Mouse (Mus musculus) heart, embryonic 16.5 days (tissue): ENCODE results near the gene Rhox3h. TPM values are rescaled to one million over a fixed set of nuclear protein-coding genes. Genes with fewer than 3 reads are reported as not detected.
"Not testable (repeated sequence)": the region's sequence is repeated elsewhere in the genome, so short reads cannot be mapped to it uniquely, and the experiment has no call there.

Source experiments
- ATAC-seq: fragments of 200-750 bp; cut with Nextera tagmentation; replicated peaks from 2 replicates; pipeline ENCODE4 v1.8.0; 2017; ENCODE audit warnings: moderate number of reproducible peaks; ENCODE audit not compliant: insufficient read depth, low FRiP score; ENCODE audit errors: extremely low read depth
- H3K27ac ChIP-seq: fragments of 300-500 bp; sonication (generic); 2 replicates; pipeline ENCODE4 v1.5.1; 2014; ENCODE audit warnings: mild to moderate bottlenecking, low read length, control low read depth, moderate library complexity
- H3K27me3 ChIP-seq: fragments of 300-500 bp; sonication (generic); 2 replicates; pipeline ENCODE4 v1.6.1; 2014; ENCODE audit warnings: low read length, mixed read lengths; ENCODE audit not compliant: control insufficient read depth, insufficient read depth
- H3K36me3 ChIP-seq: fragments of 300-500 bp; sonication (generic); 2 replicates; pipeline ENCODE4 v1.6.1; 2014; ENCODE audit not compliant: control insufficient read depth, insufficient read depth
- H3K4me1 ChIP-seq: fragments of 300-500 bp; sonication (generic); 2 replicates; pipeline ENCODE4 v1.6.1; 2014; ENCODE audit warnings: low read length, mixed read lengths; ENCODE audit not compliant: control insufficient read depth, insufficient read depth
- H3K4me2 ChIP-seq: fragments of 300-500 bp; sonication (generic); 2 replicates; pipeline ENCODE4 v1.6.1; 2014; ENCODE audit warnings: low read depth, mild to moderate bottlenecking, control low read depth, low read length
- H3K4me3 ChIP-seq: fragments of 300-500 bp; sonication (generic); 2 replicates; pipeline ENCODE4 v1.5.1; 2014; ENCODE audit warnings: mild to moderate bottlenecking, control low read depth, low read length
- H3K9ac ChIP-seq: fragments of 300-500 bp; sonication (generic); 2 replicates; pipeline ENCODE4 v1.6.1; 2014; ENCODE audit warnings: low read length, control low read depth
- H3K9me3 ChIP-seq: fragments of 300-500 bp; sonication (generic); replicated peaks from 2 replicates; pipeline ENCODE4 v1.6.1; 2016; ENCODE audit warnings: low read length; ENCODE audit not compliant: control insufficient read depth
- WGBS: fragments of 180-500 bp; shearing (Covaris S2); extraction: QIAGEN DNeasy Blood & Tissue Kit; methylation state at CpG from one replicate; pipeline ENCODE4 v1.1.7; 2014; 5-methylcytosine and 5-hydroxymethylcytosine counted together
- polyA plus RNA-seq: library from polyadenylated mRNA; unstranded; fragments of >200 nt; fragmentation: Nextera tagmentation; extraction: Ambion mirVana; gene quantifications from 2 replicates; pipeline ENCODE4 v1.2.1, GENCODE M21; 2015

Rhox3h gene
- not detected in 2 replicates for polyA plus RNA-seq

DNA sequence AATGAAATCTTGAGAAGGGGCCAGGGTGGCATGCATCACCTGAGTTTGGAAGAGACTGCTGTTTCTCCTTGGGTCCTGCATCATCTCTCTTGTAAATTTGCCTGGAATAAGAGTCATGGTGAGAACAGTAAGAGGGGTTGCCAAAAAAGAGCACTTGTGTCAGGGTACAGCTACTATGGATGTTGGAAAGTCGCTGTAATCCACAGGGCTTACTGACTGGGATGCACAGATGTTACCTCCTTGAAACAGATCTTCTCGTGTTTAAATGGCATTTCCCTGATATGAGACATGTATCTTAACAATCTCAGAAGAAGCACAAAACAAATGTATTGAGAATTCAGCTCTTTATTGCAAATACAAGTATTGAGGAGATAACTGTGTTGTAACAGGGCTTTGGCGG is at the start of gene Rhox3h:
Rhox3h (minus strand) TSS at position 101 of the 400 bp plus-strand sequence.
- not testable (repeated sequence) for ATAC-seq, H3K4me3 ChIP-seq, H3K27me3 ChIP-seq, H3K36me3 ChIP-seq, H3K4me1 ChIP-seq, H3K9ac ChIP-seq, H3K27ac ChIP-seq, H3K9me3 ChIP-seq, H3K4me2 ChIP-seq
- 71% methylated on average over 1 of the region's 3 CpGs for WGBS

DNA sequence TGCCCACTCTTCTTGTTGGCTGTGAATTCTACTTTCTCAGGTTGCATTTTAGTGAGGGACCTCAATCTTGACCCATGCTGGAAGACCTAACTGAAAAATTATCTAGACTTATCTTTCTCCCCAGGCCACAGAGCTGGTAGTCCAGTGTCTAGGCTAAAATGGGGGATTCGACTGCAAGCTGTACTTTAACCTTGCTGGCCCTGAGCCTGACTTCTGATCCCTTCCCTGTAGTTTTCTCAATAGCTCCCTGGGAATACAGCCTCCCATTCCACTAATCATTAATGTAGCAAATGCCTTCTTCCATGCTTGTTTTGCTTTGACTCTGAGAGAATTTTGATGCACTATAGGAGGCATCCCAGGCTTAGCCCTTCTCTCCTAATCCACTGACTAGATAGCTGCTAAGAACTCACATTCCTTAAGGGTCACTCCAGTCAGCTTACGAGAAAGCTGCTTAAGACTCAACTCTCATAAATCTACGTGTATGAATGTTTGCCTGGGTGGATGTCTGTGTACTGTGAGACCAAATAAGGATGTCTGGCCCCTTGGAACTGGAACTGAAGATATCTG is 33.3 kb upstream of the Rhox3h start:
- no peak overlapping the region for H3K4me3 ChIP-seq
- 62% methylated on average over 3 of the region's 3 CpGs for WGBS
- ATAC-seq: no peak

DNA sequence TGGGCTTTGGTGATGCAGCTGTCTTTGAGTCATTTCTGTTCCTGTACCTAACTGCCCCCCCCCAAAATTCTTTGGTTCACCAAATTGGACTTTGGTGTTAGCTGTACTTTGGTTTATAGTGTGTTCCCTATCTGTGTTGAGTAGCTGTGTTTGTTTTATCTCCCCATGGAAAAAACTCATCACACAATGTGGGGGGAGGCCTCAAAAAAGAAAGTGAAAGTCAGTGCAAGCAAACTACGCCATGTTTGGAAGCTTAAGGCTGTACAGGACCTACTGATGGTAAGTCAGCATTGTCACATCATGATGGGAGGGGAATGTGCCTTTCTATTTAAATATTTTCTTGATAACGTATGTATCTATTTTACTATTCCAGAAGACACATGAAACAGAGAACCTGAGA is 23.7 kb upstream of the Rhox3h start:
- ATAC-seq: no peak
- no peaks in the 10 kb centered on the region for H3K27me3 ChIP-seq
- 65% methylated on average over 2 of the region's 2 CpGs for WGBS

More for the DNA sequence above, 33.3 kb upstream of the Rhox3h start:
- H3K36me3 ChIP-seq: no peaks in the 10 kb centered on the region
- H3K4me1 ChIP-seq: no peaks in the 10 kb centered on the region
- no peak overlapping the region for H3K9ac ChIP-seq
- no peaks in the 10 kb centered on the region for H3K9me3 ChIP-seq
- no peak overlapping the region for H3K27ac ChIP-seq
- H3K27me3 ChIP-seq: no peaks in the 10 kb centered on the region
- no peak overlapping the region for H3K4me2 ChIP-seq

DNA sequence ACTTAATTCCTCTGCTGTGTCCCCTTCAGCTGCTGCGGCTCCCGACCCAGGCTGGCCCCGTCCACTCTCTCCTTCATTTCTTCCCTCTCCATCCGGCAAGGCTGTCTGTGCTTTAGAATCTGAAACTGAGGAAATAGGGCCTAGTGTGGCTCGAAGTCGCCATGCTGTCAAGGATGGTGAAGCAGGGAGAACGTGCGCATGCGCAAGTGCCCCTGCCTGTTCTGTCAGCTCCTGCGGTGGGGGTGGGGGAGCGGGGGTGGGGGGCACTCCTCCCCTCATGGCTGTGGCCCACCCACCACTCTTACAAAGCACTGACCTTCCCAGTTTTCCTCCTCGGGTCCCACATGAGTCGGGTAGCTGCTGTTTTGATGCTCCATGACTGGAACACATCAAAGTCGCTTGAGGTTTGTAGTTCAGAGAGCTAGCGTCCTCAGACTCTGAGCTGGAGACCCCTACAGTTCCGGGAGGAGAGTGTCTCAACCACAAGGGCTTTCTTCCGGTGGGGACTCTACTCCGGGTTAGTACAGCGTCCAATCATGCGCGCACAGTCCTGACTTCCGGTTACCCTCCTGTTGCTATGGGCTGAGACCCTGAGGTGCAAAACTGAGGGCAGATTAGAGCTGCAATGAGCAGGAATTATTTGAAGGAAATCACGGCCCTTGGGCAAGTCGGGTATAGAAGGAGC is 14.6 kb upstream of the Rhox3h start:
- H3K4me2 ChIP-seq: no peak overlapping the region
- no peak overlapping the region for H3K9ac ChIP-seq
- ATAC-seq: no peak
- H3K4me3 ChIP-seq: no peak overlapping the region
- no peak overlapping the region for H3K27ac ChIP-seq
- no peaks in the 10 kb centered on the region for H3K36me3 ChIP-seq
- H3K4me1 ChIP-seq: no peaks in the 10 kb centered on the region
- WGBS: 78% methylated on average over 24 of the region's 24 CpGs
- no peaks in the 10 kb centered on the region for H3K9me3 ChIP-seq
- H3K27me3 ChIP-seq: no peaks in the 10 kb centered on the region

More for the DNA sequence above, 23.7 kb upstream of the Rhox3h start:
- Histone ChIP-seq H3K9me3 (no peaks in the 10 kb centered on the region), H3K9ac (no peak overlapping the region), H3K27ac (no peak overlapping the region), H3K36me3 (no peaks in the 10 kb centered on the region), H3K4me2 (no peak overlapping the region), H3K4me1 (no peaks in the 10 kb centered on the region), H3K4me3 (no peak overlapping the region)

DNA sequence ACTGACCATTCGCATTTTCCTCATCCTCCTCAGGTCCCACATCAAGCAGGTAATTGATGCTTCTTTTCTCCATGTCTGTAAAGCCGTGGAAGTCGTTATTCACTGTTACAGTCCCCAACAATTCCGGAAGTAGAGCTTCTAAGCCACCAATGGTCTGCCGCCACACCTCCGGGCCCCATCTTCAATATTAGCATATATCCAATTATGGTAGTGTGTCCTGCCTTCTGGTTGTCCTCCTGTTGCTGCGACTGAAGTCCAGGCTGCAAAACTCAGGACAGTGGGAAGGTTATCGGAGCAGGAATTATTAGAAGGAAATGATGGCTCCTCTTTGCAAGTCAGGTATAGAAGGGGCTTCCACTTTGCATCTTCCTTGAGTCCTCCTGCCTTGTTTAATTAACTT is 4.6 kb upstream of the Rhox3h start, which contains the start of gene Rhox2h:
Rhox2h (minus strand) TSS at position 101 of the 400 bp plus-strand sequence.
- H3K36me3 ChIP-seq, H3K9me3 ChIP-seq, H3K4me1 ChIP-seq, H3K9ac ChIP-seq, H3K27ac ChIP-seq, H3K4me3 ChIP-seq, ATAC-seq, H3K27me3 ChIP-seq, H3K4me2 ChIP-seq: not testable (repeated sequence)
- WGBS: 86% methylated on average over 8 of the region's 8 CpGs

DNA sequence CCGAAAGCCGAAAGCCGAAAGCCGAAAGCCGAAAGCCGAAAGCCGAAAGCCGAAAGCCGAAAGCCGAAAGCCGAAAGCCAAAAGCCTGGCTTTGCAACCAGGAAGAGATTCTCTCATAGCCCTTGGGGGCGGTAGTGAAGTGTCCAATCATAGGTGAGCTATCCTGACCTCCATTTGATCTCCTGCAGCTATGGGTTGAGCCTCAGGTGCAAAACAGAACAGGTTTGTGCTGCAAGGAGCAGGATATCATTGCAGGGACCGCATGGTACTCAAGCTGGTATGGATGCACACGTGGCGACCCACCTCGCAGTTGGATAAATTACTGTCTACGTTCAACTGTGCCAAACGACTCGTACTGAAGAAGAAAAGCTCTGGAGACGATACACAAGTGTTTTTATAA is 17.3 kb downstream of the Rhox3h start, which contains the start of gene Rhox4g:
Rhox4g (minus strand) TSS at position 101 of the 400 bp plus-strand sequence.
- not testable (repeated sequence) for H3K36me3 ChIP-seq, H3K9me3 ChIP-seq, ATAC-seq

DNA sequence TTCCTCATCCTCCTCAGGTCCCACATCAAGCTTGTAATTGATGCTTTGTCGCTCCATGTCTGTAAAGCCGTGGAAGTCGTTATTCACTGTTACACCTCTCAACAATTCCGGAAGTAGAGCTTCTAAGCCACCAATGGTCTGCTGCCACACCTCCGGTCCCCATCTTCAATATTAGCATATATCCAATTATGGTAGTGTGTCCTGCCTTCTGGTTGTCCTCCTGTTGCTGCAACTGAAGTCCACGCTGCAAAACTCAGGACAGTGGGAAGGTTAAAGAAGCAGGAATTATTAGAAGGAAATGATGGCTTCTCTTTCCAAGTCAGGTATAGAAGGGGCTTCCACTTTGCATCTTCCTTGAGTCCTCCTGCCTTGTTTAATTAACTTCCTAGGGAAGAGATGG is 25.2 kb downstream of the Rhox3h start, which contains the start of gene Rhox2g:
Rhox2g (minus strand) TSS at position 101 of the 400 bp plus-strand sequence.
- 92% methylated on average over 6 of the region's 6 CpGs for WGBS
- not testable (repeated sequence) for H3K4me3 ChIP-seq, H3K9me3 ChIP-seq, H3K4me1 ChIP-seq, H3K9ac ChIP-seq, H3K27me3 ChIP-seq, H3K27ac ChIP-seq, ATAC-seq, H3K4me2 ChIP-seq, H3K36me3 ChIP-seq

More for the DNA sequence above, 17.3 kb downstream of the Rhox3h start, which contains the start of gene Rhox4g:
- H3K4me2 ChIP-seq, H3K27me3 ChIP-seq, H3K4me1 ChIP-seq, H3K27ac ChIP-seq, H3K9ac ChIP-seq, H3K4me3 ChIP-seq: not testable (repeated sequence)
- 79% methylated on average over 15 of the region's 20 CpGs for WGBS

DNA sequence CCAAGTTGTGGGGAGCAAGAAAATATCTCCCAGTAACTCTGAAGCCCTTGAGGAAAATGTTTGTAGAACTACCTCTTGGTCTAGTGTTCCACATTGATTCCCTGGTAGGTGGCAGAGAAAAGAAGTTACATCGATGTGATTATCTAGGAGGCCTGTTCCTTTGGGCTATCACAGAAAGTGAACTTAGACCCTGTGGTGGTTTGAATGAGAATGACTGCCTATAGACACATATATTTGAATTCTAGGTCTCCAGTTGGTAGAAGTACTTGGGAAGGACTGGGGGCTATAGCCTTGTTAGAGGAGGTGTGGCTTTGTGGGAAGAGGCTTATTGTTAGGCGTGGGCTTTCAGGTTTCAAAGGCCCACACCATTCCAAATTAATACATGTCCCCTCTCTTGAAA is 40.1 kb downstream of the Rhox3h start, which contains the start of gene Rhox3g:
Rhox3g (minus strand) TSS at position 101 of the 400 bp plus-strand sequence.
- H3K4me1 ChIP-seq, ATAC-seq, H3K4me2 ChIP-seq, H3K4me3 ChIP-seq, H3K9ac ChIP-seq, H3K27ac ChIP-seq, H3K27me3 ChIP-seq, H3K9me3 ChIP-seq, H3K36me3 ChIP-seq: not testable (repeated sequence)
- 85% methylated on average over 2 of the region's 2 CpGs for WGBS
